Mouse (Mus musculus) kidney, postnatal 36 days (tissue): ENCODE measurements around the gene Srprb.
A peak's percentile ranks its signal among the peaks of the same experiment; 100 is the strongest.
"Not testable (repeated sequence)": the region's sequence is repeated elsewhere in the genome, so short reads cannot be mapped to it uniquely, and the experiment has no call there.

ENCODE experiments used
- DNase-seq, 2 experiments: peaks; one replicate each; pipeline ENCODE4 v3.0.0; 2021 to 2022; ENCODE audit warnings: mixed read lengths in 2 of 2

The Srprb gene

DNA sequence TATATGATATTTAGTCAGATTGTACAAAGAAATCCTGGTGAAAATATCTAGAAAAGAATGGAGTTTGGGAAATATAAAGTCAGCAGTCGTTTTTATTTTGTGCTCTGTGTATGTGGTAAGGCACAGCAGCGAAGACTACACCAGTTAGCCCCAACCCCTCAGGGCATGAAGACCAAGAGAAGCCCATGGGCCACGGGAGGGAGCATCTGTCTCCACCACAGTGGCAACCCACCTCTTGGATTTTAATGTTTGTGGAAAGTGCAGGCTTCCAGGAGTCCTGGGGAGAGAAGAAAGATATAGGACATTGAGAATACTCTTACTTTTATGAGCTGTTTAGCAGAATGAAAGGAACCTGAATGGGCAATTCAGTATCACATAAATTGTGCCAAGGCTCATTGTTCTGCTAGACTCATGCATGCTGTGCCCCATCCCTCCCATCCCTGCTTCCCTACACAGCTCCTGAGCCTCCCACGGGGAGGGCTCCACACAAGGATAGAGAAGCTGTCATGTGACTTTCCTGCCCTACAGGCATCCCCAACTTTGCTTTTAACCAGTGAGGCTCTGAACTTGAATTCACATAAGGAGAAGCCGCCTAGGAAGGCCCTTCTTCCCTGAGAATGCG is 7.0 kb upstream of the Srprb start:
- DNase-seq: no peak

DNA sequence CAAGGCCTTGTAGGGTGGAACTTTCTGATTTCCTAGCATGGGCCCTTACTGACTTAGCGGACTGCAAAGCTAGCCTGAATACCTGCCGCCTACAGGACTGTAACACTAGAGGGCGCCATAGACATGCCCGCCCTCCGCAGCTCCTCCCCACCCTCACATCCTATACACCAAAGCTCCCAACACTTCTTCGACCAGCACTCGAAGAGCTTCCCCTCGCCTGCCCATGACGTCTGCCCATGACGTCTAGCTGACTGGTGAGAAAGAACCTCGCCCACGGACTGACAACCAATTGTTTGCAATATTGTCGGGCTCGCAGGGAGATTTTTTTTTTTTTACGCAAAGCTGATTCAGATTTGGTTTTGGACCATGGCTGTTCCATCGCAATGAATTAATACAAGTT is 5.9 kb upstream of the Srprb start:
- peak; percentile 72 to 74 for DNase-seq

DNA sequence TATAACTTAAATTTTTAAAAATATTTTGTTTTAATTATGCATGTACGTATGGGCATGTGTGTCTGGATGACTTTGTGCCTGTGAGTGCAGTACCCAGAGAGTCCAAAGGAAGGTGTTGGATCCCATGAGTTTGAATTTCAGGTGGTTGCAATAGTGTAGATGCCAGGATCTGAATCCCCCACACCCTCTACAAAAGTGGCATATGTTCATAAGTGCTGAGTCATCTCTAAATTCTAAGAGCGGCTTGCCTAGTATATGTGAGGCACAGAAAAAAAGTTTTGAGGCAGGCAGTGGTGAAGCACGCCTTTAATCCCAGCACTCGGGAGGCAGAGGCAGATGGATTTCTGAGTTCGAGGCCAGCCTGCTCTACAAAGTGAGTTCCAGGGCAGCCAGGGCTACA is 3.8 kb upstream of the Srprb start:
- no peak for DNase-seq

DNA sequence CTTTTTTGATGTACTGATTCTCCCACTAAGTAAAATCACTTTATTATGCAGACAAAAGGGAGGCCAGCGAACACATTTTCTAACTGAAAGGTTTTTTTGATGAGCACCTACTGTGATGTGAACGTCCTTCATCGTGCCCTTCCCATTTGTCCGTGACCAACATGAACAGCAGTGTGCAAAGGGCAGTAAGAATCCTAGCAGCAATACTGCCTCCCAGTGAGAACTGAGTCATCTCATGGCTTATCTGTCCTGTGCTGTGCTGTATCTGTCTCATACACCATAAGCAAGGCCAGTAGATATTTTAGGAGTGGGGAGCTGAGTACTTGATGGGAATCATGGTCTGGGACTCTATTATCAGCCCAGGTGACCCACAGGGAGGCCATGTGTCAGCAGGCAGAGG is 13.5 kb downstream of the Srprb start:
- no peak for DNase-seq

DNA sequence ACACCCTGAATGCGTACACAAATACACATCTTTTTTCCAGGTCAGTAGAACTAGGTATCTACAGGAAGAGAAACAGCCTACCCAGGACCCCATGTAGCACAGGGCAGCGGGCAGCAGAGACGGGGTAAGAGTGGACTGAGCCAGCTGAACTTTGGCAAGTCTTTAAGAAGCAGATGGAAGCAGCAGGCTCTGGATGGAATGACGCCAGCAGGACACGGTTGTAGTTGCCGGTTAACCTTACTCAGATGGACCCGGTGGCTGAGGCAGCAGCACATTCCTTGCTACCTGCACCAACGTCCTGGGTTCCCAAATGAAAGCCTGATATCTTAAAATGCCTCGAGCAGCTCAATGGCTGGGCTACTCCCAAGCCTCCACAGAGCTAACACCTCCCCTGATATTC is 15.2 kb downstream of the Srprb start:
- DNase-seq: peak; percentile 81 to 84

DNA sequence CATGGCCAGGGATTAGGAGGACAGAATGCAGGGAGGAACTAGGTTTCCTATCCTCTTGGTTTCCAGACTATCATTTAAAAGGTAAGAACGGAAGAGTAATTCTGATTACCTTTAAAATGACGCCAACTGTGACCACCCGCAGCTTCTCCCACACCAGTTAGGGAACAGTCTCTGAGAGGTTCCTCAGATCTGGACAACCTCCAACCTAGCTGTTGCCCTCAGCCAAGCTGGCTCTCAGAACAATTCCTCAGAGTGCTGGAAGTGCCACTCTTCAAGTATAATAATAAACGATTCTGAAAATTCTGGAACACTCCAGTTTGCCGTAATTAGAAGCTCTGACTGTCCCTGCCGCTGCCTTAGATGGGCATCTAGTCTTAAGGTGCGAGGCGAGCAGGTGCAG is 16.0 kb downstream of the Srprb start:
- DNase-seq: no peak

DNA sequence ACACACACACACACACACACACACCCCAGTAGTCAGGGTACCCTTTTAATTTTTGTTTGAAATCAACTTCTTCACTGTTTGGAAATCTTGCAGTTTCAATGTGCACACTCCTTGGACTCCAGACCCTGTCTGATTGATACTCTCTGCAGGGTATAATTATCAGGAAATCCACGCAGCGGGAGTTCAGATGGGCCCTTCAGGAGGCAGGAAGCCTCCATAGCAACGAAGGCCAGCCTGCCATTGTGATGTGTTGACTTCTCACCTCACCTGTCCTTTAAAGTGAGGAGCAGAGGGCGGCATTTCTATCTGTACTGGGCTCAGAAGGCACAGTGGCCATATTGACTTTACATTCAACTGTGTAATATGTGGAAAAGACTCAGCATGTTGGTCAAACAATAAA is 17.1 kb downstream of the Srprb start:
- no peak for DNase-seq

DNA sequence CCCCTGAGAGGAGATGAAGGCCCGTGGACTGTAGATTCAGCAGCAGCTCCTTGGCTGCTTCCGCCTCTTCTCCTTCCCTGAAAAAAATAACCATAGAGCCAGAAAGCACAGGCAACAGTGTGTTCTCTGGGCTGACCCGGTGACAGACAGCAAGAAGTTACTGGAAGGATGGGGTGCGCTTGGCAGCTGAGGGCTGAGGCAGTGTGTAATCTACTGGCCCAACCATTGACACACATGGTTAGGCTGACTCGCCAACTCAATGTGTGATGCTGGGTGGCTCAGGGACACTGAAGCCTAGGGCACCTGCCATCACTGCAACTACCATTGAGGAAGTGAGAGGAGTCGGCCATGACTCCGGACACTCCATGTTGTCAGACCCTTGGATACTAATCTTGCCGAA is 20.1 kb downstream of the Srprb start:
- DNase-seq: no peak

DNA sequence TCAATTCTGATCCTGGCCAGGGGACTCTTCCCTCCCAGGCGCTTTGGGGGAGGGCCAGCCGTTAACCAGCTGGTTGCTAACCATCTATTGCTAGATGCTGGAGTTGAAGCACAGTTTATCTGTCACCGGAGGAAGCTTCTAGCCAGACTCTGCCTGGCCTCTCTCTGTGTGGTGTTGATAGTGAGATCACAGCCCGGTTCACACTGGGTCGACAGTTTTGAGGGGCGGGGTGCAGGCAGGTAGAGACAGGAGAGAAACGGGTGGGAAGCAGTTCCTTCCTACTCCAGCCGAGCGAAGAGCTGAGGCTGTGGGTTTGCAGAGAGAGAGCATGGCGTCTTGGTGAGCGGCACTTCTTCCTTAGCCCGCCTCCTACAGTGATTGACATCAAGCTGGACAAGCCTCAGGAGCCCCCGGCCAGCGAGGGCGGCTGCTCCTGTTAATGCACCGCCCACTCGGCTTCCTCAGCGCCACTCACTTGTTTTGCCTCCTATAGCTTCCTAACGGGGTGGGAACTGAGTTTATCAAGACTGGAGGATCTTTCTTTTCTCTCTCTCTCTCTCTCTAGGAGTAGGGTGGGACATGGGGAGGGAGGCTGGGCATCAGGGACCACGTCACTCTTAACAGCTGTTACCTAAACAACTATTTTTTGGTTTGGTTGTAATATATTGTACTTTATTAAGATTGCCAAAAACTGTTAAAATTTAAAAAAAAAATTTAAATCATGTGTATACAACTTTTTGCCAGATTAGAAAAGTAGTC is 21.0 kb downstream of the Srprb start:
- peak; percentile 79 to 85 for DNase-seq

DNA sequence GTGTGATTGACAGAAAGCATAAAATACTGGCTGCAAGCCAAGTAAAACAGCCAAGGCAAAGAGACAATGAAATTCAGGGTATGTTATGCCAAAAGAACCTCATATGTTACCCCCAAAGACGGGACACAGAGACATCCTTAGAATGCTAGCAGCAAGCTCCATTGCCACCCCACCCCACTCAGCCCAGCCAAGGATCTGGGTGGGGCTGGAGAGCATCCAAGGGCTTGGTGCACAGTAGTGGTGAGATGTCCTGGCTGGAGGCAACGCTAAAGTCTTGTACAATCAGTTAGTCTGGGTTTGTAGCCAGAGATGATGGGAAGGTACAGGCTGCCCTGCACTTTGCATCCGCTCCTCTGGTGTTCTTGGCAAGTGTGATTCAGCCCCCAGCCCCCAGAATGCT is 21.6 kb downstream of the Srprb start:
- DNase-seq: peak; percentile 27 to 48

DNA sequence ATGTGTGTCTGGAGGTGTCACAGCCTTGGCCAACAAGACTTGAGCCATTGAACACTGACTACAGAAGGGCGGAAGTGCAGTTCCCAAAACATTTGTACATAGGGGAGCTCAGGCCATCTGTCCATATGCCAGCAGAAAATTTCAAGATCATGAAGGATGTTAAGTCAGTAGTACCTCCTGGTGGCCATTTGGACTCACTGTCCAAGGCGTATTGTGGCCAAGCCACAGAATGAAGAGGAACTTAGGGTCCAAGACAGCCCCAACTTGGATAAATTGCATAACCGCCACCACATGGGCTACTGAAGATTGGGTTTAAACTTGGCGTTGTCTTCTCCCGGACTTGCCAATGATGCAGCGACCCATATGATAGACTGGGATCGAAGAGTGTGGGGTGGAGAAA is 26.2 kb downstream of the Srprb start:
- no peak for DNase-seq

DNA sequence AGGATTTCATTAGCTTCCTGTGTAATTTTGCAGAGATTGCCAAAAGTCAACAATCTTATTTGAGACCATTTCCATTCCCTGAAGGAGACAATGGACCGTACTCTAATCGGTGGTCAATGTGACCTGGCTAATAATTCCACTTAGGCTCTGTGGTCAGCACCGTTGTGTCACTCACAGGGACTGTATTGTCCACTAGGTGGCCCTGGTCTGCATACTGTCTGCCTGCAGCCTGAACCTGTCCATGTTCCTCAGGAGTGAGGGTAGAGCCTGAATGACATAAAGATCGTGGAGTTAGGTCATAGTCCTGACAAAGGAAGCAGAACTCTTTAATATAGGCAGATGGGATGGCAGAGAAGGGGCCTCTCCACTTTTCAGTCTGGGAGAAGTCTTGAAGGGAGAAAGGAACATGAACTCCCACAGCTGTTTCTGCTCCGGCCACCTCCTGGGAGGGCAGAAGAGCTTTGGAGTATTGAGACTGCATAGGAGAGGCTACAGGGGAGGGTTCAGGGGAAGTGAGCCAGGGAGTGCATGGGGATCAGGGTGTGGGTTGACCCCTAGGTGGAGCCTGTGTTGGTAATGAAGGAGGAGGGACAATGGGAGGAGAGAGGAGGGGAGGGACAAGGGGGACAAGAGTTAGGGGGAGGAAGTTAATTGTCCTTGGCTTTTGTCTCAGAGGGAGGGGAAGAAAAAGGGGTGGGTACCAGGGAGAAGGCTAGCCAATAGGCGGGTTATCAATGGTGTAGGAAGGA is 27.0 kb downstream of the Srprb start:
- DNase-seq: peak; percentile 46 to 70

DNA sequence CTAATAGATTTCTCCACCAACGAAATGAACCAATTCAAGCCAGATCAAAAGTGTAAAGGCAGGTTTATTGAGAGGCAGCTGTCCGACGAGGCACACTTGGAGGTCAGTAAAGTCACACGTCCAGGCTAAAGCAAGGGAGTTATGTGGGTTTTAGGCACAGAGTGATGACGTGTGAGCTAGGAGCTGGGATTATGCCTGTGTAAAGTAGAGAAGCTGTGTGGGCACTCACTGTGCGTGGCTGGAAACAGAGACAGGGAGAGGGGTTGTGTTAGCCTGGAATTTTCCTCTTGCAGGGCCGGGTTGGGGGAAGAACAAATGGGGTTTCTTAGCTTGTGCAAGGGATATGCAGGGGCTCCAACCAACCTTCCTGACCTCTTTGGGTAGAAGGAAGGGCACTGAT is 33.2 kb downstream of the Srprb start:
- no peak for DNase-seq

DNA sequence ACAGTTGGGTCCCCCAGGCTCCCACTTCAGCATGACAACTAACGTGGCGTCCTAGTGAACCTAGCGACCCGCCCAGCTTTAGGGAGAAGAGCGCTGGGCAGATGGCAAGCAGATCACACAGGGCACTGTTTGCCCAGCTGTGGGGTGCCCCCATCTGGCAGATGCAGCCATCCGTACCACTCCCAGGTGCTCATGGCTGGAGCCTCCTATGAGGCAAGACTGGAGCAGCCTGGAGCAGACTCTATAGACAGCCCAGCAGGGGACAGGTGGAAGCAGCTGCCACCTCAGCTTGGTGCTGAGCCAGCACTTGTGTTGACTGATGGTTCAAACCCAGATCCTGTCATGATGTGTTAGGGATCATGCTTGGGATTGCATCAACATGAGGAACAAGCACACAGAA is 33.9 kb downstream of the Srprb start:
- no peak for DNase-seq

DNA sequence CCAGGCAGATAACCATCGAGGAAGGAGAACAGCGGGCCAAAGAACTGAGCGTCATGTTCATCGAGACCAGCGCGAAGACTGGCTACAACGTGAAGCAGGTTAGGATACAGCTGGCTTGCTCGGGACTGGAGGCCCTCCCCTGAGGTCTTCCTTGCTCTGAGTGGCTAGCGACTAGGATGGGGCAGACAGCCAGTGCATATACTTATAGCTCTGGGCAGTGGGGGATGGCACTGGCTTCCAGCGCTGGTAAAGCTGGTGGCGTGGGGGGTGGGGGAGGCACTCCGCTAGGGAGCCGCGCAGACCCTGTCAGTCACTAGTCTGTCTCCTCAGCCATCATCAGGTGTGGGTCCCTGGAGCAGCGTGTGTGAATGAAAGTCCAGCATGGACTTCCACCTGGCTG is 38.1 kb downstream of the Srprb start:
- DNase-seq: no peak

DNA sequence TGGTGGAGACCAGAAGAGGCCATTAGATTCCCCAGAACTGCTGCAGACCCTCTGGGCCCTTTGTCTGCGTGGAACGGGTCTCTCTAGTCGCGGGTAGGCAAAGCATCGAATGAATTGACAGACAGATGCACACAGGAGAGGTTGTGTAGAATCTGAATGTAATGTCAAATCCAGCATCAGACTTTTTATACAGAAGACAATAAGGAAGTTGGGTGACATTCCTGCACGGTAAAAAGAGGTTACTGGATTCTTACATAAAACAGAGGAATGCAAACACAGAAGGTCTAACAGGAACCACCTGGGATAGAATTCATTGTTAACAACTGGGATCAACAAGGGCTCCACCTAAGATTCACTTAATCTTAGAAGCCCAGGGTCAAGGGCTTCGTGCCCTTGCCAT is 46.8 kb downstream of the Srprb start:
- DNase-seq: not testable (repeated sequence)

DNA sequence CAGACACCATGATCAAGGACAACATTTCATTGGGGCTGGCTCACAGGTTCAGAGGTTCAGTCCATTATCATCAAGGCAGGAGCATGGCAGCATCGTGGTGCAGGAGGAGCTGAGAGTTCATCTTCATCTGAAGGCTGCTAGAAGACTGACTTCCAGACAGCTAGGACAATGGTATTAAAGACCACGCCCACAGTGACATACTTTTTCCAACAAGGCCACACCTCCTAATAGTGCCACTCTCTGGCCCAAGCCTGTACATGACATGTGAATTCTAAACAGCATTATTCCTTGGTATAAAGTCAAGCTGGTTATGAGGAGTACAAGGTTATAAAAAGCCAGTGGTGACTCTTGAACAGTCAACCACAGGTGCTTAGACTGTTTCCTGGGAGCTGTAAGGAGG is 47.4 kb downstream of the Srprb start:
- no peak for DNase-seq

DNA sequence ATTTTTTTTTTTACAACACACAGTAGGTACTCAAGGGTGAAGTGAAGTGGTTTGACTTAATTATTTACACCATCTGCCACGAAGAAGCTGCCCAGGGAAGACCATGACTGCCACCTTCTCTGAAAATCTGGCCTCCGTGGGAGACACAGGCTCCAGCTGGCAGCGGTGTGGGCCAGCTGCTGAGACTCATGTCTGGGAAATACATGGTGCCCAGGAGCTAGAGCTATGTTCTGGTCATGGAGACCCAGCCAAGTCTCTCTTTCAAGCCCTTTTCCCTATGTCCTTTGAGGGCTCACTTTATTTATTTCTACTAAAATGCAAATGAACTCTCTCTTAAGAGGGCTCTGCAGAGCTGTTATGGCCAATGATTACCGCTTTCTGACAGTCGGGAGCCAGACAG is 48.7 kb downstream of the Srprb start:
- DNase-seq: no peak

DNA sequence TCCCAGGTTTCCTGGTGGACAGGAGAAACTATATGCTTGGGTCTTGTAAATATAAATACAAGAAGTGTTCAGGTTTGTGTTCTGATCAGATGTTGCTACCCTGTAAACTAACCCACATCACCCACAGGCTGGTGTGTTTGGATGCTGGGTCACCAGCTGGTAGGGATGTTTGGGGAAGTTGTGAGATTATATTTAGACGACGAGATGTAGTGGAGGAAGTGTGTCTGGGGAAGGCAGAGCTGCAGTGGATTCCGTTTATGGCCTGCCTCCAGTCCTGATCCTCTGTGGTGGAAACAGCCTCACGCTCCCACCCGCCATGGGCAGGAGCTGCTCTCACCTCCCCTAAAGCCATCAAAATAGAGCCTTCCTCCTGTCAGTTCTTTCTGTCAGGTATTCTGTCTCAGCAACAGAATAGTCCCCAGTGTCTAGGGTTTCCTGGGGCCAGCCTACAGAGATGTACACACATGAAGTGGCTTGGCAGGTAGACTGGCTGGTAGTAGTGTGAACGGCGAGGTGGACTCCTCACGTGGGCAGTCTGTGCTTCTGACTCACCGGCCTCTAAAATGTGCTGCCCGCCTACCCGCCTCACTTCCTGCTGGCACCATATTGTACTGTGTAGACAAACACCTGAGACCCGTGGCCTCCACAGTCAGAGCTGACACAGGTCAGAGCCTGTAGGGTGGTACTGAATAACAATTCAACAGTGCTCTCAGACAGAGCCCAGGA is 52.7 kb downstream of the Srprb start:
- DNase-seq: no peak

DNA sequence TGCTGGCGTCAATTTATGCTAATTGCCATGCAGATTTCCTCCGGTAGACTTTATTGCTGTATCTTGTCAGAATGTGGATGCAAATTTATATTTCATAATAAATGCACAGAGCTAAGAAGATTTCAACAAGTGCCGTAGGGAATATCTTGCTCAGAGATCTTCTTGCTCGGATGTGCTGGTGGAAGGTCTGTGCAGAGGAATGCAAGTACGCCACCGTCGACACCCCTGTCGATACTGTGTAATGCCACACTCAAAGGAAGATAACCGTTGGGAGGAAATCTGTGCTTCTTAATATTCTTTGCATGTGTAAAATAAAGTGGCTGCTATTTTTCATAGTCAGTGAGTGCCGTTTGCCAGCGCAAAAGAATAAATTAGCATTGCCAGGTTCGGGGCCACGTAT is 54.8 kb downstream of the Srprb start:
- no peak for DNase-seq

DNA sequence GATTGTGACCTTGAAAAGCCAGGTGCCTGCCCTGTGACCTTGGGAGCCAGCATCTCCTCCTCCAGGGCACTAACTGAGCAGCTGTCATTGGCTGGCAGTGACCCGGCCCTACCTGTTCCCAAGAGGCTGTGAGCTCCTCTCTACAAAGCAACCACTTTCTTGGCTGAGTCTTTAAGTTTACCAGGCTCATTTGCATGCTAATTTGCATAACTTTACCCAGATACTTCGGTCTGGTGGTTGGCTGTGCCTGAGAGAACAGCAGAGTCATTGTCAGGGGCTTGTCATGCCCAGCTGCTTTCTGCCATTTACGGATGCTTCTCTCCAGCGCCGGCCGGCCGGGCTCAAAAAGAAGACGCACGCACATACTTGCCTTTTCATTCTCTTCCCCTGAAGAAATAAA is 55.2 kb downstream of the Srprb start:
- DNase-seq: no peak

DNA sequence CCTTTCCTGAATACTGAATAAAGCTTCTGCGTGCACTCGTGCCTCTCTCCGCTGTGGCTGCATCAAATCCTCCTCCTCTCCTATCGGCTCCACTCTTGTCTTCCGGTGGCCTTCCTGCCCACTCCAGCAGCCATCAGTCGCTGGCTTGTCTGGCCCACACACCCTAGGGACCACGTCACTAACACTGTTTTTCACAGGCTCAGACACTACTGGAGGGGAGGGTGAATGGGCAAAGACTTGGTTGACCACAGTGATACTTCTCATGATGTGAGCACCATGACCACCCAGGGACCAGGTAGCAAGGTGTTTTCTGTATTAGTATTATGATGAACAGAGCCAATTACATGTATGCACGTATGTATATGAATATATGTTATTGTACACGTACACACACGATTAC is 55.7 kb downstream of the Srprb start:
- no peak for DNase-seq

DNA sequence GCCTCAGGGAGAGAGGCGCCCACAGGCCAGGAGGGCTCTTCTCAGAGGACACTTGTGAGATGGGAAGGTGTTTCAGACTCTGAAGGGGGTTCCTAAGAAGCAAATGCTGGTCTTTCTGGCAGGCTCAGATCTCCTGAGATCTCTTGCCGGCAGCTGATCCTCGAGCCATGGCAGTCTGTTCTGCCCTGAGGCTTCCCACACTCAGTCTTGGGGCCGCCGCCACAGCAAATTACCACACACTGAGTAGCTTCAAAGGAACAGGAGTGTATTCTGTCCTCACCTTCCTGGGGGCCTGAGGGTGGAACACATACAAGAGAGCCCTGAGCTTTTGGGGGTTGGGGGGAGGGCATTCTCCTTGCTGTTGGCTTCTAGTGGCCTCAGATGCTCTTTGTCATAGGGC is 56.6 kb downstream of the Srprb start:
- DNase-seq: no peak

DNA sequence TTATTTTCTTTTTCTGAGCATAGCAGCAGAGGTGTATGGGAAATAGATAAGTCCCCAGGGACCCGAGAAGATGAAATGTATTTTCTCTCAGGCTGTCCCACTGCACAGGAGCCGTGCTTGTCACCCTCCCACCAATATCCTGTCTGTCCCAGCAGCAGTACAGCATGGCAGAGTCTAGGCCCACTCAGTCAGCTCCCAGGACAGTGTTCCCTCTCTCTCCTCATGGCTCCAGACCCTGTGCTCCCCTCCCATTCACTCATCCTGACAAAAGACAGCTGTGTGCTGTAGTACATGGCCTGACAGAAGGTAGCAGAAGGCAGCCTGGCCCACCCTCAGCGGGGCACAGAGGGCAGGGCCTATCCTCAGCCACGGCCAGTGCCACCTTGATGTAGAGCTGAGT is 58.1 kb downstream of the Srprb start:
- no peak for DNase-seq
